Mouse (Mus musculus) mouse trophoblast stem cell (cell line): Measurements from ENCODE around the gene Anxa5.

Experiments
- in situ Hi-C, 2 experiments: fragments of 300-500 bp; cut with MseI, MboI; formaldehyde crosslinking; loops; 2 replicates in 1 of 2; 3 replicates in 1 of 2; pipeline ENCODE4 v1.15.1; 2025

The Anxa5 gene

DNA sequence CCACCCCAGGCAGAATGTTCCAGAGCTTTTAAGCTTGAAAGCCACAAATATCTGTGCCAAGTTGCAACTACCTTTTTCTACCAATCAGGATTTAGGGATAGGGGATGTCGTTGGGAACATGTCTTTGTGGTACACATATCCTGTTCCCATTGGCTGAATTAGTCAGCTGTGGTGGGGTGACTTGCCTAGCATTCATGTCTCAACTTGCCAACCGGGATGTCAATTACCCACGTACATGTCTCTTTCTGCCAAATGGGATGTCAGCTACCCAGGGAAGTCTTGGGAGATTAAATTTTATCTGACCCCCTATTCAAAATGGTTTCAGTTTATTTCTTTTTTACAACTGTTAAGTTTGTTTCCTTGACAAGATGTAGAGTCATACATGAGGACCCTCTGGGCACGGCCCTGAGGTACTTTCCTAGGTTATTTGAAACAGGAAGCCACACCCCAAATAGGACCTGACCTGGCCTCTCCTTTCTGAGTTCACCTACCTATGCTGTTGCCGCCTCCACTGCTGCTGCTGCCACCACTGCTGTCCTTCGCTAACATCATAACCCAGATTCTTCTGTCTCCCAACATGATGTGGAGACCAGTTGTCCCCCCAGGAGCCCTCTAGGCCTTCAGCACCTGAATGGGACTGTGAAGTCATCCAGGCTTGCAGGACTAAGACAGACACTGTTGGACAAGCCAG, 13.3 kb upstream of the Anxa5 start:
- in situ Hi-C loops: no loop called here

DNA sequence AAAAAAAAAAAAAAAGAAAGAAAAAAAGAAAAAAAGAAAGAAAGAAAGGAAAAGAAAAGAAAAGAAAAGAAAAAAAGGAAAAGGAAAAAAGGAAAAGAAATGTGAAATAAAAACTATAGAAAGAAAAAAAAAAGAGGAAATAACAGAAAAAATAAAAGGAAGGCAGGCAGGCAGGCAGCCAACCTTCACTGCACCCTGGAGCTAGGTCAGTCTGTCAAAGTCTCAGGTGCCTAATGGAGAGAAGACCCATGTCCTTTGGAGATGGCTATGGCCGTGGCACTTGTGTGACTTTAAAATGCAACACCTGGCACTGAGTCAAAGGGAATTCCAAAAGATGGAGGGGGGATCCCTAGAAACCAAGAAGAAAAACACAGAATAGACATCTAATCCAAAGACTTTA, 12.7 kb upstream of the Anxa5 start:
- in situ Hi-C loops: no loop called here

DNA sequence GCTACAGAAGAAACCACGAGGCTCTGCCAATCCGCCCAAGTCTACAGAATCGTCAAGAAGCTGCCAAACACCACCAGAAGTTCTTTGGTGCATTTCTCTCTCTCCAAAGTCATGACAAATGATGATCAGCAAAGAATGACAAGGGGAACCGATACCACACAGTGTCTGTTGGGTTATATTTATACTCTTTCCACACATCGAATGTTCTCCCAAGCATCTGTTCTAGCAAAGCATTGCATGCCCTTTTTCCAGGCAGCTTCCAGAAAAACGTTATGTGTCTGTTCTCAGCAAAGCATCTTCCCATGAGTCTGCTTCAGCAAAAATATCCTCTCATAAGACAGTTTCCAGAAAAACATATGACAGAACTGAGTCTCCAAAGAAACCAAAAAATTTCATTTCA, 11.2 kb upstream of the Anxa5 start:
- in situ Hi-C loops: no loop called here

DNA sequence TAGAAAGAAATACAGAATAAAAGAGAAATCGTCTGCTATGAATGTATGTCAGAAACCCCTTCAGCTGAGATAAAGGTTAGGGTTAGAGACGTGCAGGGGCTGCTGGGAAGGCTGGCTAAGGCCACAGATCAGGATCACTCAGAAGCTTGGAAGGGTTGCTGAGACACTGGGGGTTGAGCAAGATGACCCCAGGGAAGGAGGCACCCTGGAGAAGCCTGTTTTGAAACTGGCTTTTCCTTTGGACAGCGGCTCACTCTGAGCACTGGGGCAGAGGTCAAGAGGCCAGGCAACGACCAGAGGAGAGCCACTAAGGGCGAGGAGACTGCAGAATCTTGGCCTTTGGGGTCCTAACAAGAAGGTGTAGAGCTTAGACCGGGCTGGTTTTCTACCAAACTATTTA, 10.5 kb upstream of the Anxa5 start:
- in situ Hi-C loops: no loop called here

DNA sequence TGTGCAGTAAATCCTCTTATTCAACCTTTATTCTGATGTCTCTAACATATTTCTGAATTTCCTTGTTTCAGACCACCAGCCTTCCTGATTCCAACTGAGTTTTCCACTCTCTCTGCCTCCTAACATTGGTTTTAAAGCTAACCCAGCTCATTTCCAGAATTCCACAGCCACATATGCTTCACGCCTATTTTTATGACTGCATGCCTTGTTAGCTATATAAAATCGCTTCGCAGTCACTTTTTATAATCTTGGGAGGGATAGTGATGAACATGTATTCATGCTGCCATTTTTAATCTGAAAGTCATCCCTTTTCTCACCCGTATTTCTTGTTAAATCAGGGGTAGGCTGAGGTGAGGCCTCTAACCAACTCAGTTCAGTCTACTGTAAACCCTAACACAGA, 8.6 kb upstream of the Anxa5 start:
- in situ Hi-C loops: no loop called here

DNA sequence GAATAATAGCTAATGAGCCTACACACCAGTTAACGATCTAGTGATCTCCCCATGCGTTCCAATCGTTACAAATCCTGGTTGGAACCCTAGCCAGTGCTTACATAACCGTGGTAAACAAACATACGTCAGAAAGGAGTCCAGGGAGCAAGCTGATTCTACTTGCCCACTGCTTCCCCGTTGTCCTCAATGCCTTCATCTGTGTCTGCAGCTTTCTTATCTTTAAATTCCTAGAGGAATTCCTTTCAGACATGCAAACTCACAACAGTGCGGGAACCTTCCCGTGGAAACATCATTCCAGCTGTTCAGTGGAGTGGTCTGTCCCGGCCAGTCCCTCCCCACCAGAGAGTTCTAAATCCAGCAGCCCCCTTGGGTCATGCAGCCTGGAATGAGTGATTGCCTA, 7.2 kb upstream of the Anxa5 start:
- in situ Hi-C loops: no loop called here

DNA sequence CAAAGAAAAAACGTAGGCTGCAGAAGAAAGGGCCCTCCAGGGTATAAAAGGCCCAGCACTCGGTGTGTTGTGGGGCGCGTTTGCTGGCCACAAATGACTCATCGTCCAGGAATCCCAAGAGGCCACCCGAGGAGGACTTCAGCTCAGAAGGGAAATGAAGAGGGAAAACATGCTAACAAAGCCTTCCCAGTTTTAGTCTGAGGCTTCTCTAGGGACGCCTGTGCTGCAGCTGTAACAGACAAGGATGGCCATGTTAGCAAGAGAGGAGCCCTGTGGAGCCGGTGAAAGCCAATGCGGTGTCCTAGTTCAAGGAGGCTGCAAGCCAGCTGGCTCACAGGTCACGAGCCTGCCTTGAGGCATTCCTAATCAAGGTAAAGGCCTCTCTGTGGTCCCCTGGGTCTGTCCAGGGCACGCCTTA, 6.1 kb upstream of the Anxa5 start:
- in situ Hi-C loops: no loop called here

DNA sequence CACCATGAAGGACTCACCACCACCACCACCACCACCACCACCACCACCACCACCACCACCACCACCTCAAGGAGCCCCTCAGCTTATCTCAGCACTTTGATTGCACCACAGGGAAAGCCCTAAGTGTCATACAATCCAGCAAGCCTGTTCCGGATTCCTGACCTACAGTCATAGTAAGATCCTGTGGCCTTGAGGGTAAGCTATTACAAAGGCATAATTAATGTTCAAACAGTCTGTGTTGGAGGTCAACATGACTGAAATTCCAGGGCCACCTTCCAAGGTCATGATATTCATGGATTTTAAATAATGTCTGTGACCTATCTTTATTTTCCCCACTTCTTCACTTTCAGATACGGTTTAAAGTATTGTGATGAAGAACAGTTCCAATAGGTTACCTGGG, 4.8 kb upstream of the Anxa5 start:
- in situ Hi-C loops: no loop called here

DNA sequence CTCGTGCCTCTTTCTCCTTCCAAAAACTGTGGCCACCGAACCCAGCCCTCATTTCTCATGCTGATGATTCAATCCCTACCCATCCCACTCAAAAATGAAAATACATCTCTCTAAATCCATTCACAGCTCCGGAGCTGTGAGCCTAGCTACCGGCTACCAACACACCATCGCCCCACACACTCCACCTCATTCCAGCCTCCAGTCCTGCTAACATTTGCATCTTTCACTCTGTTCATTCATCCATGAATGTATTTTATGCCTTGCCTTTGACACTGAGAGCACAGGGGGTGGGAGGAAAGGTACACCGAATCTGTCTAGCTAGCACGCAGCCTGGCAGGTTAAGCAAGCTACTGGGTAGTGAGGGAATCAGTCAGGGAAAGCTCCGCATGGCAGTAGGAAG, 3.1 kb upstream of the Anxa5 start:
- in situ Hi-C loops: no loop called here

DNA sequence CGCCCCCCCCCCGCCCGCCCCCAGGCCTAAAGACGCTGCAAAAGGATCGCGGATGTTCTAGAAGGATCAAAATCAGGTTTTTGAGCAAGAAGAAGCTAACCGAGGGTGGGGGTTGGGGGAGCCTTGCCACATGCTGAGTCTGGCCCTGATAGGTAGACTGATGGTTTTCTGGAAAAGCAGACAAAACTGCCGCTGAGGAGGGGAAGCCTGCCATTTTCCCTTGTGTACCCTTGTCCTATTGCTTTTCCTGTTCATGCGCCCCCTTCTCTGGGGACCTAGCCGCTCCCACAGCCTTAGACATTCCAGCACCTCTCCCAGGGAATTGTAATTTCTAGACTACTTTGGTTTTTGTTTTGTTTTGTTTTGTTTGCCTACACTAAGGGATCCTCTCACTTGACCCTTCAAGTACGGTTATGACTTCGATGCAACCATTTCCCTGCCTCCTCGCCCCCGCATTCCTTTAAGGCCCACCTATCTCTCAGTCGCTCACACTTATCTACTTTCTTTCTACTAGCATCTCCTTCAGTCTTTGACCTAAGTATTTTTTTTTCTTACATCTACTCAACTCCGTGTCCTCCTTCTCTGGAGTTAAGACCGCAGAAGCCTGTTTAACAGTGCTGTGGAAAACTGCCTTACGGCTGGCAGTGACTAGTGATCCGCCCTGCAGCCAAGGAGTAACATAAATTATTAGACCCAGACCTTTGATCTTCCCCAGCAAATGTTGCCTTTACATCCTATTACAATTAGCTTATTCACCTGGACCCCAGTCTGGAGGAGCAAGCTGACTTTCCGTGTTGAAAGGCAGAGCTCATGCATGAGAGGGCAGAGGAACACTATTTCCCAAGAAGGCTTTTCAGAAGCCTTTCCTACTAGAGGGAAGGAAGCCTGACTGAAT, 814 bp upstream of the Anxa5 start:
- in situ Hi-C loops: no loop called here

DNA sequence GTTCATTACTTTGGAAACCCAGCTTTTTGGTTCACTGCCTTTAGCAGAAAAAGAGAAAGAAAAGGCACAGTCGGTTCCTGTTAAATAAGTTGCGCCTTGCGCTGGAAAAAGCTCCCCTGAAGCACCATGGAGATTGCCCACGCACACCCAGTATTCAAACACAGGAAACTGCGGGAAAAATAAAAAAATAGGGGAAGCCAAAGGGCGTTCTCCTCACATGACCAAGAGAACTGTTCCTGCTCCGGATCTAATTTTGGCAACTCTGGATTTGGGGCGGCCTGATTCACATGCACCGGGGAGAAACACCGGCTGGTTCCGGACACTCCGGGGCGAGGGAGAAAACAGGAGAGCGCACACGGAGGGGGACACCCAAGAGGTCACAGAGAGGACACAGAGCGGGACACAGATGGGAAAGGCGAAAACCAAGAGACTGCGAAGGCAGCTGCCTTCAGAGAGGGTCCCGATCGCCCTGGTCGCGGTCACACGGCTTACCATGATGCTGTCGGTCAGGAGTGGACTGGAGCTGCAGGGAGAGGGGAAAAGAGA, 683 bp downstream of the Anxa5 start:
- in situ Hi-C loops: no loop called here

DNA sequence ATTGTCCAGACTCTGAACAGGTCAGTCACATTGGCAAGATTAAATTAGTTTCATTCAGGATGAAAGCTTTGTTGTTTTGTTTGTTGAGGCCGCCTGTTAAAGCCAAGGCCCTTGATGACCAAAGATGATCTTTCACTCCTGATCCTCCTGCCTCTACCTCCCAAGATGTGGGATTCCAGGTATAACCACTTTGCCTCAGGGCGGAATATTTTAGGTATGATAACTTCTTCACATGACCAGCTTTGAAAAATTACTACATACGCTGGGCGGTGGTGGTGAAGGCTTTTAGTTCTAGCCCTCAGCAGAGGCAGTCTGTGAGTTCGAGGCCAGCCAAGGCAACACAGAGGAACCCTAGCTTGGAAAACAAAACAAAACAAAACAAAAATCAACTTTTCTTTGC, 1.3 kb downstream of the Anxa5 start:
- in situ Hi-C loops: no loop called here

DNA sequence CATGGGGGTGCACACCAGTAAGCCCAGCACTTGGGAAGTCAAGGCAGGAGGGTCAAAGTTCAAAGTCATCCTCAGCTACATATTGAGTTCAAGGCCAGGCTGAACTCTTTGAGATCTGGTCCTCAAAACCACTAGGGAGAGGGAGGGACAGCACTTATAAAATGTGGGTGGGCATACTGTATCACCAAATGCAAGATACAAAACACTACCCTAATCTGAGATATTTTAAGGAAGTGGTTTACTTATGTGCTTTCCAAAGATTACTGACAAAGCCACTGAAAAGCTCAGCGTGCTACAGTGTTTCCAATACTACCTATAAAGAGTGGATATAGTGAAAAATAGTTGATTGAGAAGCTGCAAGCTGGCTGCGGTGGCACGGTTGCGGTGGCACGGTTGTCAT, 2.5 kb downstream of the Anxa5 start:
- in situ Hi-C loops: no loop called here

DNA sequence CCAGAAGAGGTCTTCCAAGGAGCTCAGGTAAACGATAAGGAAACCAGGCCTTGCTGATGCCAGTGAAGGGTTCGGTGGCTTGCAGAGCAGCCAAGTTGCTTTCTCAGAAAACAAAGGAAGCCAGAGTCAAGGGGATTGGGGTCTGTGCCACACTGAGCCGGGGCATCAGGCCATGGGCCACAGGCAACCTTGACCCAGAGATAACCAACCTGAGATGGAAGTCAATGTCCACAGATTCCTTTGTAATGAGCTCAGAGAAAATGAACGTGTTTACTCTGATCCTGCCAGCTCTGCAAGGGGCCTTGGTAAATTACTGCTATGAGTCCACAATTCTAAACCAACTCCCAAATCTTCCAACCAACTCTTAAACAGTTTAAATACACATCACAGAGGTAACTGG, 3.8 kb downstream of the Anxa5 start:
- in situ Hi-C loops: no loop called here

DNA sequence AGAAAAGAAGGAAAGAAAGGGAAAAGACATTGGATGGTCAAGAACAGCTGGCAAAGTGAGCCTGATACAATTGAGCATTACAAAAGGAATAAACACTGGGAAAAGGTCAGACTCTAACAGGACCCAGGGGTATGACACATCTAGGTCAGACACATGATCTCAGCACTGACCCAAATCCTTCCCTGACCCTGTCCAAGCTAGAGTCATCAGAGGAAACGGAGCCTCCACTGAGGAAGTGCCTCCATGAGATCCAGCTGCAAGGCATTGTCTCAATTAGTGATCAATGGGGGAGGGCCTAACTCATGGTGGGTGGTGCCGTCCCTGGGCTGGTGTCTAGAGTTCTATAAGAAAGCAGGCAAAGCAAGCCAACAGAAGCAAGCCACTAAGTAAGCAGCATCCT, 6.8 kb downstream of the Anxa5 start:
- in situ Hi-C loops: no loop called here

DNA sequence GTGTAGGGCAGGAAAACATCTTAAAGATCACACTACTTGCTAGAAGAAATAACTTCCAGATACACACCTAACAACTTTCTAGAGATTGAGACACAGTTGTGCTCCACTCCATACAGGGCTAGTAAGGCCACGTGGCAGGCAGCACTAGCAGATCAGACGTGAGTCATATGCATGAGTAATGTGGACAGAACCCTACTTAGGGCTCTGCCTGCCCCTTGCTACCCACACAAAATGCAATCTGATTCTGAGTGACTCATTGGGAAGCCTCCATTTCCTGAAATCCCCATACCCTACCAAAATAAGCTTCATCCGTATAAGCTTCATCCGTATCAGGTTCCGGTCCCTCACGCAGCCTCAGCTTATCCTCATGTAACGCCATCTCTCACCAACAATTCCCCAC, 8.1 kb downstream of the Anxa5 start:
- in situ Hi-C loops: no loop called here

DNA sequence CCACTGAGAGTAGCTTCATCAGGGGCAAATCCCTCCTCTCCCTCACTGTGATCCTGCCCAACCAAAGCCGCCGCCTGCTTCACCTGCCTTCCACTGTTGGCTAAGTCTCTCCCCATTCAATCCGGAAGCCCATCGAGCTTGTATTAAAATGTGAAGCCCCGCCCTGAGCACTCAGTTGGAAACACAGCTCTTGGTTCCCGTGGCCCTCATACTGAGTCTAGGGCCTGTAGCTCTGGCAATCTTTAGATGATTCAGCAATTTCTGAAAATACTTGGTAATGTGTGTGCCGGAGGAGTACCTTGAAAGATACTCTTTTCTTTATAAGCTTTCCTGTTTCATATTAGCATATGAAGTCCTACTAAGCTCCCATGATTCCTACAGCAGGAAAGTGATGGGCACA, 10.2 kb downstream of the Anxa5 start:
- in situ Hi-C loops: no loop called here

DNA sequence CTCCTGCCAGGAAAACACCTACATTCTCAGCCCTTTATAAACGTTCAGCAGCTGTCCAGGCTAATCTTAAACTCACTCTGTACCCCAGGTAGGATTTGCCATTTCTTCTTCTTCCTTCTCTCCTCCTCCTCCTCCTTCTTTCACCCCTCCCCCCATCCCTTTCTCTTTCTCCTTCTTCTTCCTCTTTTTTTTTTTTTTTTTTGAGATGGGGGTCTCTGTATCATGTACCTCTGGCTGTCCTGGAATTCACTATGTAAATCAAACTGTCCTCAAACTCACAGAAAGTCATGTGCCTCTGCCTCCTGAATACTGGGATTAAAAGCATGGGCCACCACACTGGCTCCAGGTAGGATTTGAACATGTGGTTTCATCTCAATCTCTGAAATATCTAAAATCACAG, 13.3 kb downstream of the Anxa5 start:
- in situ Hi-C loops: no loop called here

DNA sequence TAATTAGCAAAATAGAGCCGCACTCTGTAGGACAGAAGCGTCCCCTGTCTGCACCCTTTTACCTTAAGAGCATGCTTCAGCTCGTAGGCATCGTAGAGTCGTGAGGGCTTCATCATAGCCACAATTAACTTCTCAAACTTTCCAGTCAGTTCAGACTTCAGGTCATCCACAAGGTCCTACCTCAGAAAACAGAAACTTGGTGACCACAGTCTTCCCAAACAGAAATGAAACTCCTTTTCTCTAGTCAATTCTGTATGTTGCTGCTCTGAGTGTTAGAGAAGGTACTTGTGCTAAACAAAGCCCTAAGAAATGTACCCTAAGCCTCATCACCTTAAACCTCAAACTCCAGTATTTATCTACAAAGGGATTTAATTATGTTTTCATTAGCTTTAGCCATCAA, 13.9 kb downstream of the Anxa5 start:
- in situ Hi-C loops: no loop called here

DNA sequence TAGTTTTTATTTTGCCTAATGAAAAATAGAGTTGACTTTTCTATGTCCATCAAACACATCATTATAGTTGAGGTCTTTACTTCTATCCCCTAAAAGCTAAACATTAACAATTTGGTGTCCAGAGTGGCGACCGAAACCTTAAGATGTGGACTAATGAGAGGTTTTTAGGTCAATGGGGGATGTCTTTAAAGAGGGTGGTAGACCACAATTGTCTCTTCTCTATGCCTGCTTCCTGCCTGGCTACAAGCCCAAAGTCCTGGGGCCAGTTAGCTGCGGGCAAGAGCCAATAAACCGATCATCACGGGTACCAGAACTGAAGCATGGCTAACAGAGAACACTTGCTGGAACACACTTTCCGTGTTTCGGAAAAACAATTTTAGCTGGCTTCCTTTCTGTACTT, 15.0 kb downstream of the Anxa5 start:
- in situ Hi-C loops: no loop called here

DNA sequence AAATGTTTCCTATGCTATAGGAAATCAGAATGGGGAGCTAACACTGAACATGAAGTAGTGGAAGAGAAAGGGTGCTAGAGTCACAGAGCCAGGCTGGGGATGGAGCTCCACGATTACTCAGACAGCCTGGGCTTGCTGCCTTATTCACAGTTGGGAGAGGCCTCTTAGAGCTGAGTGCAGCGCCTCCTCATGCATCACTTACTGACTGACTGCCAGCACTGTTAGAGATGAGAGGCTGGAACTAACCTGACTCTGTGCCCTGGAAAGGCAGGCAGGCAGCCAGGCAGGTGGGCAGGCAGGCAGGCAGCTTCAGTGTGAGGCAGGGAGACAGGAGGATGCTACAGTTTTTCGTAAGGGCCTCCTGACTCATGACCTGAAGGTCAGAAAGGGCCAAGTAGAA, 20.1 kb downstream of the Anxa5 start:
- in situ Hi-C loops: no loop called here

DNA sequence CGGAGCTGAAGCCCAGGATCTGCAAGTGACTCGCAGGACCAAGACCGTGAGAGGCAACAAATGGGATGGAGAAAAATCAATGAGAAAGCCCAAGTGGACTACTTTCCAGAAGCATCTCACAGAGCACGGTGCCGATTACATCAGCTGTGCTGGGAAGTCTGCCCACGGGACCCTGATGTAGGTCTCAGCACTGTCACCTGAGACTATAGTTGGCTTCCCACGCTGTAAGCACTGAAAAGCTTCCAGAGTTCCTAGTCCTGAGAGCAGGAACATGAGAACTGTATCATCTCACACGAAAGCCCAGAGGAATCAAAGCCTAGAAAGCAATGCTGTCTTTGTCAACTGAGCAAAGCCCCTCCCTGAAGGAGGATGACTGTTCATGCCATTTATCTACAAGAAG, 20.6 kb downstream of the Anxa5 start:
- in situ Hi-C loops: no loop called here

DNA sequence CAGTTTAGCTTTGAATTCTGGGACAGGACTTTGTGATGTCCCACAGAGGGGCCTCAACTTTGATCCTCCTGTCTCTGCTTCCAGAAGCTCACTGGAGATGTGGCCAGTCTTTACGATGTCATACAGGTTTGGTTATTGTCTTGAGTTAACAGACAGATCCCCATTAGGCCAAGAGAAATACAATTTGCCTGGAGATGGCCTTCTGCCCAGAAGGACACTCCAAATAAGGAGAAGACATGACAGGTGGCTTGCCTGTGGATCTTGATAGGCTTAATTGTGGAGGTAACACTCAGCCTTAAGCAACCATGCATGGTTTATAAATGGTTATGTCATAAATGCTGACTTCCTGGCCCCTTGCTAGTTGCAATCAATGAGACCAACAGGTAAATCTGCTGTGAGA, 23.2 kb downstream of the Anxa5 start:
- in situ Hi-C loops: no loop called here
